Mouse (Mus musculus) lung, postnatal 0 days (tissue): Measurements from ENCODE around the gene S100a2. TPM values are rescaled to one million over a fixed set of nuclear protein-coding genes. Genes with fewer than 3 reads are reported as not detected.
A peak's percentile ranks its signal among the peaks of the same experiment; 100 is the strongest.

ENCODE experiments used
- ATAC-seq: fragments of 200-750 bp; cut with Nextera tagmentation; 2 replicates; pipeline ENCODE4 v1.8.0; 2017; ENCODE audit warnings: moderate library complexity
- DNase-seq: peaks from one replicate; pipeline ENCODE4 v3.0.0-alpha.2; 2016; ENCODE audit warnings: low spot score
- H3K27ac ChIP-seq: fragments of 300-500 bp; sonication (generic); 2 replicates; pipeline ENCODE4 v1.5.1; 2014; ENCODE audit warnings: antibody characterized with exemption, mild to moderate bottlenecking, low read length, mixed read lengths
- H3K27me3 ChIP-seq: fragments of 300-500 bp; sonication (generic); replicated peaks from 2 replicates; pipeline ENCODE4 v1.6.1; 2014; ENCODE audit warnings: low read length, mixed read lengths; ENCODE audit not compliant: insufficient read depth
- H3K36me3 ChIP-seq: fragments of 300-500 bp; sonication (generic); 2 replicates; pipeline ENCODE4 v1.6.1; 2014; ENCODE audit warnings: low read length, mixed read lengths; ENCODE audit not compliant: insufficient read depth
- H3K4me1 ChIP-seq: fragments of 300-500 bp; sonication (generic); 2 replicates; pipeline ENCODE4 v1.6.1; 2014; ENCODE audit warnings: antibody characterized with exemption, low read depth, low read length, mixed read lengths; ENCODE audit not compliant: insufficient read depth
- H3K4me2 ChIP-seq: fragments of 300-500 bp; sonication (generic); replicated peaks from 2 replicates; pipeline ENCODE4 v1.6.1; 2014; ENCODE audit warnings: low read depth, mild to moderate bottlenecking, low read length, moderate library complexity, mixed read lengths
- H3K4me3 ChIP-seq: fragments of 300-500 bp; sonication (generic); 2 replicates; pipeline ENCODE4 v1.5.1; 2014; ENCODE audit warnings: low read depth, low read length
- H3K9ac ChIP-seq: fragments of 300-500 bp; sonication (generic); replicated peaks from 2 replicates; pipeline ENCODE4 v1.6.1; 2014; ENCODE audit warnings: low read depth, mild to moderate bottlenecking
- H3K9me3 ChIP-seq: fragments of 300-500 bp; sonication (generic); 2 replicates; pipeline ENCODE4 v1.6.1; 2016; ENCODE audit warnings: low read length, mixed read lengths
- CTCF ChIP-seq: IDR thresholded peaks from 2 replicates; pipeline ENCODE4 v1.5.1; 2016; ENCODE audit warnings: antibody characterized with exemption, mild to moderate bottlenecking
- EP300 ChIP-seq: IDR thresholded peaks from 2 replicates; pipeline ENCODE4 v1.6.1; 2016; ENCODE audit warnings: antibody characterized with exemption, mild to moderate bottlenecking, control low read depth
- WGBS: fragments of 180-500 bp; shearing (Covaris S2); extraction: QIAGEN DNeasy Blood & Tissue Kit; methylation state at CpG from one replicate; pipeline ENCODE4 v1.1.7; 2014; 5-methylcytosine and 5-hydroxymethylcytosine counted together
- polyA plus RNA-seq: library from polyadenylated mRNA; unstranded; fragments of >200 nt; fragmentation: Nextera tagmentation; extraction: Ambion mirVana; gene quantifications from 2 replicates; pipeline ENCODE4 v1.2.1, GENCODE M21; 2015

The S100a2 gene
- polyA plus RNA-seq, 1 experiment from 2014 or later, result 0.66 TPM

GRCm38 (mm10) chr3:90560008-90560628, 29.9 kb upstream of the S100a2 start, which contains the start of gene S100a3:
Gene S100a3, plus strand, starts transcription at chr3:90560578.
- WGBS, result 83% methylated on average over 6 of the region's 6 CpGs
- no peaks in the 10 kb centered on the region for H3K9me3 ChIP-seq
- H3K4me2 ChIP-seq, result no peak within 1 kb of the TSS
- H3K9ac ChIP-seq, result no peak within 1 kb of the TSS
- H3K4me1 ChIP-seq, result no peaks in the 10 kb centered on the region
- no peak for ATAC-seq
- no peak for DNase-seq
- no peak within 1 kb of the TSS for H3K4me3 ChIP-seq
- H3K36me3 ChIP-seq, result no peaks in the 10 kb centered on the region
- no peak for TF ChIP-seq EP300
- no peak for TF ChIP-seq CTCF
- no peaks in the 10 kb centered on the region for H3K27me3 ChIP-seq
- no peak within 1 kb of the TSS for H3K27ac ChIP-seq

DNA sequence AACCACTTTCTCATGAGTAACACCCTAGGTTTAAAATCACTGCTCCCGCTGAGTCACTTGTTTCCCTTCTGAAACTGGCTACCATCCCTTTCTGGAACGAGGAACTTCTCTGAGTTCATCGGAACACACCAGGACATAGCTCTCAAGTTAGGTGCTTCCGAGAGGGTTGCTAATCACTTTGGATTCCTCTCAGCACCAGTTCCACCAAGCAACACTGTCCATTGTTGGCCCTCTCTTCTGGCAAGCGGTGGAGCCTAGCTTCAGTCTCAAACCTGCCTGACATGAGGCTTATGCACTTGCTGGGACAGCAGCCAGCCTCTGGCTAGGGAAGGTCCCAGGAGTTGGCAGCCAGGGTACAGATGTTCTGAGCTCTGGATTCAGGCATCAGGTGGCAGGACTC, 15.4 kb upstream of the S100a2 start:
- no peak overlapping the region for H3K27ac ChIP-seq
- WGBS, result 74% methylated on average over 5 of the region's 5 CpGs
- ATAC-seq (no peak), DNase-seq (no peak)
- no peaks in the 10 kb centered on the region for H3K9me3 ChIP-seq
- H3K4me1 ChIP-seq, result no peaks in the 10 kb centered on the region
- no peak overlapping the region for H3K4me3 ChIP-seq
- no peak overlapping the region for H3K9ac ChIP-seq
- H3K4me2 ChIP-seq, result no peak overlapping the region
- H3K36me3 ChIP-seq, result no peaks in the 10 kb centered on the region
- no peak for TF ChIP-seq EP300
- TF ChIP-seq CTCF, result no peak
- H3K27me3 ChIP-seq, result no peaks in the 10 kb centered on the region

DNA sequence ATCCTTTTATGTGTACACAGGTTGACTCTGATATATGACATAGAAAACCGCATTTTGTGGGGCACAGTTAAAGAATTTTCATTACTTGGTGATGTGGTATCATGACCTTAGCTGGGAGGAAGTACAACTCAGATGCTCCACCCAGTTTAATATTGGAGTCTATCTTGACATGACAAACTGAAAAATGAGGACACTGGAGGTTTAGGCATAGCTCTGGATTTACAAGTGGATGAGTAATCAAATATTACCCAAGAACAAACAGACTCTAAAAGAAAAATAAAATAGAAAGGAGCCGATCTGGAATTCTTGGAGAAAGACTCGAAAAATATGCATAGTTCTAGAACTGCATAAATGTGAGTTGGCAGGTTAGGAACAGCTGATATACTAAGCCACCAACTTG, 14.7 kb upstream of the S100a2 start:
- Histone ChIP-seq H3K4me1 (no peaks in the 10 kb centered on the region), H3K27me3 (no peaks in the 10 kb centered on the region), H3K9ac (no peak overlapping the region), H3K4me3 (no peak overlapping the region), H3K4me2 (no peak overlapping the region), H3K27ac (no peak overlapping the region), H3K36me3 (no peaks in the 10 kb centered on the region), H3K9me3 (no peaks in the 10 kb centered on the region)
- DNase-seq, result no peak
- no peak for ATAC-seq
- TF ChIP-seq CTCF (no peak), EP300 (no peak)
- 66% methylated on average over 3 of the region's 3 CpGs for WGBS

DNA sequence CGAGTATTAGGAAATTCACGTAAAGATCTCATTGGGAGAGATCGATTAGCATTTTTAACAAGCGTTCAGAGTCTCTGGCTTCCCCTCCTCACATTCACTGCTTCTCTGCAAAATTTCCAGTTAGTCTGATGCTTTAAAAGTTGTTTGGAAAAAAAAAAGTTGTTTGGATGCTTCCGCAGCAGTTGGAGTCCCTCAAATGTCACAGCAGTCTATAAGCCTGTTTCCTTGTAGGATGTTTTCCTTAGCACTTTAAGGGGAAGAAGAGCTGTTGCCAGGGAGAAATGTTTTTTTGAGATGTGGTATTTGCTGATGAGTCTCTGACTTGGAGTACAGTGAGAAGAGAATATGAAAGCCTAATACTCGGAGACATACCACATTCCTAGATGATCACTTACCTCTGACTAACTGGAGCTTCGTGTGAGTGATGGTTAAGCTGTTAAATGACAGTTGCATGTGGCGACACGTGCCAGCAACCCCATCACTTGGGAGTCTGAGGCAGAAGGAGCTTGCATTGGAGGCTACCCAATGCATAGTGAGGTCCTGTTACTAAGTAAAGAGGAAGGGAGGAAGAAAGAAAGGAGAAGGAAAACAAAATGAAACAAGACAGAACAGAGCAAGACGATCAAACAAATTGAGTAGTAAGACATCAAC, 13.6 kb upstream of the S100a2 start:
- no peak overlapping the region for H3K27ac ChIP-seq
- no peak overlapping the region for H3K4me2 ChIP-seq
- no peak overlapping the region for H3K4me3 ChIP-seq
- H3K9ac ChIP-seq, result no peak overlapping the region
- no peaks in the 10 kb centered on the region for H3K27me3 ChIP-seq
- 57% methylated on average over 10 of the region's 10 CpGs for WGBS
- no peaks in the 10 kb centered on the region for H3K36me3 ChIP-seq
- no peak for TF ChIP-seq CTCF
- no peak for TF ChIP-seq EP300
- no peak for ATAC-seq
- H3K9me3 ChIP-seq, result no peaks in the 10 kb centered on the region
- peak; percentile 48 for DNase-seq
- H3K4me1 ChIP-seq, result no peaks in the 10 kb centered on the region

DNA sequence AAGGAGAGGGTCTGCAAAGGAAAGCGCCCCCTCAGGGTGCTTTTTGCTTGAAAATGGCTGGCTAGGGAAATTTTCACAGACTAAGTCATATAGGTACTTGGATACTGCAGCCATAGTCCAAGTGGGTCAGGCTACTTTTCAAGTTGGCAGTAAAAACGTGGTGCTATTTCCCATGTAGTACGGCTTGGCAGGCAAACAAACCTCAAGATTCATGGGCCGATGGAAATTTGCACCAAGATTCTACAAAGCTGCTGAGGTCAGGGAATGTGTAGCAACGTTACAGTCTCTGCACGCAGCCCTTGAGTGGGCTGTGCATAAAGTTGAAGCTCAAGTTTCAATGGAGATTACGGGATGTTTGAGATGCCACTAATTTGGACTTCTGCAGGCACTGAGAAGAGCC, 10.6 kb upstream of the S100a2 start:
- ATAC-seq (no peak), DNase-seq (peak; percentile 8)
- Histone ChIP-seq H3K27me3 (no peaks in the 10 kb centered on the region), H3K4me3 (no peak overlapping the region), H3K9me3 (no peaks in the 10 kb centered on the region), H3K36me3 (no peaks in the 10 kb centered on the region), H3K4me2 (no peak overlapping the region), H3K27ac (no peak overlapping the region), H3K4me1 (no peaks in the 10 kb centered on the region), H3K9ac (no peak overlapping the region)
- TF ChIP-seq EP300 (no peak), CTCF (no peak)
- WGBS, result 38% methylated on average over 7 of the region's 7 CpGs

DNA sequence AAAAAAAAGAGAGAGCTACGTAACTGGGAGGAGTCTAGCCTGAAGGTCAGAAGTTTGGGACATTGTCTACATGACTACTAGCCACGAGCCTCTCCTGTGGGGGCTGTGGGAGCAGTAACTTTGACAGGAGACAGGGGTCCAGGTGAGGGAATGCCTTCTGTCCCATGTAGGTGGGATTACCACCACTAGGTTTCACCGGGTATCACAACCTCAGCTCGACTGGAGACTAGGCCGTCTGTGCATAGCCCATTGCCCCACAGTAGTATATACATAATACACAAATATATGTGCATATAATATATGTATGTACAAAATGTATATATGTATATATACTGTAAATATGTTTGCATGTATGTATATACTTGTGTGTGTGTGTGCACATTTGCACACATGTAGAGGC, 8.9 kb upstream of the S100a2 start:
- Histone ChIP-seq H3K27ac (no peak overlapping the region), H3K9me3 (no peaks in the 10 kb centered on the region), H3K27me3 (no peaks in the 10 kb centered on the region), H3K4me1 (no peaks in the 10 kb centered on the region), H3K9ac (no peak overlapping the region), H3K4me3 (no peak overlapping the region), H3K36me3 (no peaks in the 10 kb centered on the region), H3K4me2 (no peak overlapping the region)
- 93% methylated on average over 5 of the region's 5 CpGs for WGBS
- no peak for TF ChIP-seq EP300
- no peak for TF ChIP-seq CTCF
- DNase-seq (no peak), ATAC-seq (no peak)
